Mouse (Mus musculus) hindbrain, embryonic 12.5 days (tissue): ENCODE data around the gene Tmprss7. TPM values are rescaled to one million over a fixed set of nuclear protein-coding genes. Genes with fewer than 3 reads are reported as not detected.

ENCODE experiments used
- ATAC-seq: fragments of 200-750 bp; cut with Nextera tagmentation; 2 replicates; pipeline ENCODE4 v1.8.0; 2017; ENCODE audit warnings: moderate TSS enrichment; ENCODE audit not compliant: low FRiP score
- H3K27ac ChIP-seq: fragments of 300-500 bp; sonication (generic); 2 replicates; pipeline ENCODE4 v1.5.1; 2016; ENCODE audit warnings: mild to moderate bottlenecking
- H3K27me3 ChIP-seq: fragments of 300-500 bp; sonication (generic); 2 replicates; pipeline ENCODE4 v1.6.1; 2016; ENCODE audit warnings: mild to moderate bottlenecking
- H3K36me3 ChIP-seq: fragments of 300-500 bp; sonication (generic); 2 replicates; pipeline ENCODE4 v1.6.1; 2016; ENCODE audit warnings: mild to moderate bottlenecking
- H3K4me1 ChIP-seq: fragments of 300-500 bp; sonication (generic); 2 replicates; pipeline ENCODE4 v1.6.1; 2016
- H3K4me2 ChIP-seq: fragments of 300-500 bp; sonication (generic); replicated peaks from 2 replicates; pipeline ENCODE4 v1.6.1; 2016; ENCODE audit warnings: mild to moderate bottlenecking
- H3K4me3 ChIP-seq: fragments of 300-500 bp; sonication (generic); 2 replicates; pipeline ENCODE4 v1.5.1; 2016; ENCODE audit warnings: mild to moderate bottlenecking
- H3K9ac ChIP-seq: fragments of 300-500 bp; sonication (generic); 2 replicates; pipeline ENCODE4 v1.6.1; 2016; ENCODE audit warnings: mild to moderate bottlenecking, moderate library complexity
- H3K9me3 ChIP-seq: fragments of 300-500 bp; sonication (generic); replicated peaks from 2 replicates; pipeline ENCODE4 v1.6.1; 2016; ENCODE audit warnings: mild to moderate bottlenecking
- WGBS: fragments of 180-500 bp; shearing (Covaris S2); methylation state at CpG from one replicate; pipeline ENCODE4 v1.1.7; 2016; 5-methylcytosine and 5-hydroxymethylcytosine counted together
- polyA plus RNA-seq: library from polyadenylated mRNA; unstranded; fragments of >200 nt; fragmentation: Nextera tagmentation; extraction: Ambion mirVana; gene quantifications from 2 replicates; pipeline ENCODE4 v1.2.1, GENCODE M21; 2016

Tmprss7 gene
- polyA plus RNA-seq, 1 experiment from 2014 or later = 0.23 TPM

DNA sequence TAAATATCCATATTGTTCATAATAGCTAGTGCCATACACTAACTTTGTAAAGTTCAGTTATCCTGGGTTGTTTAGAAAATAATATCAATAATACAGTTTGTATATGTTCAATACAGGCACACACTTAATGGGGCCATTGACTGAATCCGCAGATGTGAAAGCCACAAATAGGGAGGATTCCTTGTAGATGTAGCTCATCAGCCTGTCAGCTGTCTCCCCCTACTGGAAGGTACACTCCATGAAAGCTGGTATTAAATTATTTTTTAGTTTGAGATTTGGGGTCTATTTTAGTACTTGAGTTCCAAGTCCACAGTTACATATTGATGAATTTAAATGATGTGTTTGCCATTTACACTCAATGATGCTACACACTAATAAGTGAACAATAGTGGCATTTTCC, 17.0 kb downstream of the Tmprss7 start:
- WGBS = 56% methylated on average over 1 of the region's 1 CpGs
- no peak for ATAC-seq

DNA sequence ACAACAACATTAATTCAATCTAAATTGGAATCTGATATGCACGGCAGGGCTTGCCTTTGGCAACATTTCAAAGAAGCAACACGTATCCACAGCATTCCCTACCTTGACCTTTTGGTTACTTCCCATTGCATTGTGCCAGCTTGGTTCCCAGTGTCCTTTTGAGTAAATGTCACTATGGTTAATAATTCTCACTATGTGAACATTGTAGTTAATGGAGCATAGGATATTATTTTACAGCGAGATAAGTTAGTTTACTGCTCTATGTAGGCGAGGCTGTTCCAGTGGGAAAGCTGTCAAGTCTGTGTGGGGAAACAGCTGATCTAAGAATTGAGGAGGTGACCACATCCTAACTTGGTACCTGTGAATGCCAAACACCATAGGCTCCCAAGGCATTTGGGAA, 23.5 kb downstream of the Tmprss7 start:
- Histone ChIP-seq H3K9me3 (no peaks in the 10 kb centered on the region), H3K4me1 (no peaks in the 10 kb centered on the region; the same call in 1 of the 2 replicates), H3K4me2 (no peak overlapping the region), H3K36me3 (no peaks in the 10 kb centered on the region), H3K4me3 (no peak overlapping the region), H3K27ac (no peak overlapping the region), H3K27me3 (no peaks in the 10 kb centered on the region), H3K9ac (no peak overlapping the region)
- ATAC-seq = no peak
- WGBS = 63% methylated on average over 4 of the region's 4 CpGs

More for the DNA sequence above, 17.0 kb downstream of the Tmprss7 start:
- Histone ChIP-seq H3K4me2 (no peak overlapping the region), H3K27me3 (no peaks in the 10 kb centered on the region), H3K27ac (no peak overlapping the region), H3K9me3 (no peaks in the 10 kb centered on the region), H3K9ac (no peak overlapping the region), H3K4me1 (no peaks in the 10 kb centered on the region), H3K4me3 (no peak overlapping the region), H3K36me3 (no peaks in the 10 kb centered on the region)

DNA sequence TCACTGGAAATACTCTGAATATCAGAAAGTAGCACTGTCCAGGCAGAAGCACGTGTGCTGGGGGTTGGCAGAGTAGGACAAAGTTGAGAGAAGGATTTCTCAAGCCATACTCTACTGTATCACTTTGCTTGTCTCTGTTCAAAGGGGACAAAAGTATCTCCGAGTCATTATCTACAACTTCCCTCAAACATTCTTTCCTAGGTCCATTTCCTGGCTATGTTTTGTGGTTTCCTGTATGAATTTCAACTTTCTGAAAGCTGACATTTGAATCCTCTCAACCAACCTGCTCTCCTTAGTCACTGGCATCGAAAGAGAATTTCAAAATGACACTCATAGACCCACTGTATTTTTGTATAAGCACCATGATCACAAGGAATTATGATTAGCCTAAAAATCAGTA, 25.3 kb downstream of the Tmprss7 start:
- Histone ChIP-seq H3K9me3 (no peaks in the 10 kb centered on the region), H3K27ac (no peak overlapping the region), H3K4me2 (no peak overlapping the region), H3K27me3 (no peaks in the 10 kb centered on the region), H3K4me1 (no peaks in the 10 kb centered on the region; the same call in 1 of the 2 replicates), H3K9ac (no peak overlapping the region), H3K4me3 (no peak overlapping the region), H3K36me3 (no peaks in the 10 kb centered on the region)
- ATAC-seq = no peak
- WGBS = 72% methylated on average over 3 of the region's 3 CpGs

- Histone ChIP-seq H3K4me2 (no peak overlapping the region), H3K27ac (no peak overlapping the region), H3K4me3 (no peak overlapping the region), H3K9ac (no peak overlapping the region), H3K9me3 (no peaks in the 10 kb centered on the region), H3K4me1 (no peaks in the 10 kb centered on the region; the same call in 1 of the 2 replicates), H3K27me3 (no peaks in the 10 kb centered on the region), H3K36me3 (no peaks in the 10 kb centered on the region)
- WGBS = 77% methylated on average over 2 of the region's 2 CpGs
- ATAC-seq = no peak
Observed at GRCm38 (mm10) chr16:45666136-45666535, 27.3 kb downstream of the Tmprss7 start.

DNA sequence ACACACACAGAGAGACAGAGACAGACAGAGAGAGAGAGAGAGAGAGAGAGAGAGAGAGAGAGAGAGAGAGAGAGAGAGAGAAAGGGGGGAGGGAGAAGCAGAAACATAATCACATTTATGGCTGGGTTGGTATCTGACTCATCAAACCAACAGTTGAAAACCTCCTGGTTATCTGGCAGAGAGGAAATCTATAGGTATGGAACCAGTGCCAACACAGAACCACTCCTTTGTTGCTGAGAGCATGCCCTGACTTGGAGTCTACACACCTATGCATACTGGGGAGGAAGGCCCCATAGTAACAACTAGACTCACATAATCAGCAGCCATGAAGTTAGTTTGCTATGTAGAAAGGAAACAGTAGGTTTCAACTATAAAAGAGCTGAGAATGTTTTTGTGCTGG, 31.1 kb downstream of the Tmprss7 start:
- no peaks in the 10 kb centered on the region for H3K27me3 ChIP-seq
- no peak overlapping the region for H3K9ac ChIP-seq
- H3K4me1 ChIP-seq = no peaks in the 10 kb centered on the region
- H3K36me3 ChIP-seq = no peaks in the 10 kb centered on the region
- no peak overlapping the region for H3K4me2 ChIP-seq
- no peaks in the 10 kb centered on the region for H3K9me3 ChIP-seq
- no peak overlapping the region for H3K27ac ChIP-seq
- no peak overlapping the region for H3K4me3 ChIP-seq
- no peak for ATAC-seq

DNA sequence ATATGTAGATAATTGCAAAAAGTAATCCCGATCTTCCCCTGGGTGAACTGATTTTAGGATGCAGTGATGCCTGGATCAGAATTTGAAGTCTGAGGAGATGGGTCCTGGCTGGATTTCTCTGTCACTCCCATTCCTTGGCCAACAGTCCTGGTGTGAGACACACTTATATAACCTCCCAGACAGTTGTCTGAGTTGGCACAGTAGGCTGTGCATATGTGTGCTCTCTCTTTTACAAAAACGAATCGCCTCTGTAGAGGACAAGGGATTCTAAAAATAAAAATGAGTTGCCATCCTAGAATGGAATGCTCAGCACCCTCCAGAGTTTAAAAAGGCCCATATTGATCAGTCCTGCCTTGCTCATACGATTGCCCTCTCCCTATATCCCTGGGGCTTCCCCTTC, 33.9 kb downstream of the Tmprss7 start:
- Histone ChIP-seq H3K9me3 (no peaks in the 10 kb centered on the region), H3K36me3 (no peaks in the 10 kb centered on the region), H3K9ac (no peak overlapping the region), H3K4me1 (no peaks in the 10 kb centered on the region), H3K27ac (no peak overlapping the region), H3K4me2 (no peak overlapping the region), H3K27me3 (peaks cover 3% of the 10 kb centered on the region; the same call in 1 of the 2 replicates), H3K4me3 (no peak overlapping the region)
- no peak for ATAC-seq
- WGBS = 94% methylated on average over 4 of the region's 4 CpGs

DNA sequence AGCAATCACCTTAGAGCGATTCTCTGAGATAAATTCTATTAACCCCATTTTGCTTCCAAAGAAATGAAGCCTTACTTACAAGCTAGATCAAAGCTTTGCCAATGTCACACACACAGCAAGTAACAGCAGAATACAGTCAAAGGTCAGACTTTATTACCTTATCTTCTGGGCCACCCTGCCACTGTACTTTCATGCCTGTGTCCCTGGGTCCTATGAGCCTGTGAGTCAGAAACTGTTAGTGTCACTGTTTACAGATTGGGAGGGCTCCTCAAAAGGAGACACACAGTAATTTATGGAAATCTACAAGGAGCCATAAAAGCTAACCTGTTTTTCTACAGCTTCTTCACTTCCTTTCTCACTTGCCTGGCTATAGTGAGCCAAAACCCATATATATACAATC, 35.2 kb downstream of the Tmprss7 start:
- no peak overlapping the region for H3K9ac ChIP-seq
- H3K9me3 ChIP-seq = no peaks in the 10 kb centered on the region
- WGBS = 84% methylated on average over 1 of the region's 1 CpGs
- no peak overlapping the region for H3K4me3 ChIP-seq
- no peak overlapping the region for H3K27ac ChIP-seq
- H3K4me2 ChIP-seq = no peak overlapping the region
- peaks cover 6% of the 10 kb centered on the region for H3K4me1 ChIP-seq
- no peak for ATAC-seq
- no peaks in the 10 kb centered on the region for H3K36me3 ChIP-seq
- peaks cover 15% of the 10 kb centered on the region for H3K27me3 ChIP-seq

DNA sequence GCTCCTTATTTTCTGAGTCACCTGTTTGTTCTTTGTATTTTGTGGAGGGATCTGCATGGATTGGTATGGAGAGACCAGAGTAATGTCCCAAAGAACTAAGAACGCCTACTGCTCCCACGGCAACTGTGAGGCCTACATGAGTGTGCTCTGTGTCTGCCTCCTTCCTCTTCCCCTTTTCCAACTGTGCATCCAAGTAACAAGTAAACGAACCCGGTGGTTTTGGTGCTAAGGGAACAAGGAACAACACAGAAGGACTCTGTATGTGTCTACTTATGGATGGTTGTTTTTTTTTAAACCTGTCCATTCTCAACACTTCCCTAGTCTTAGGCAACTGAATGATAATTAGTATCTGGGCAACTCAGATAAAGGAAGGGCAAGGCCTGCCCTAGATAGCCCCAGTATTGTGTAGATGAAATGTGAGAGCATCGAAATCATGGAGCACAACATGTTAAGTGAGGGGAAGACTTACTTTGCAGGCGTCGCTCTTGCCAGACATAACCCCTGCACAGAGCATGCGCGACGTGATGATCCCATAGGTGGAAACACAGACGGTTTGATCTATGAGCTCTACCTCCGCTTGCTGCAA, 35.8 kb downstream of the Tmprss7 start:
- no peak overlapping the region for H3K4me2 ChIP-seq
- H3K4me3 ChIP-seq = no peak overlapping the region
- H3K27ac ChIP-seq = no peak overlapping the region
- H3K9ac ChIP-seq = no peak overlapping the region
- no peak for ATAC-seq
- no peaks in the 10 kb centered on the region for H3K9me3 ChIP-seq
- H3K4me1 ChIP-seq = peaks cover 8% of the 10 kb centered on the region
- no peaks in the 10 kb centered on the region for H3K36me3 ChIP-seq
- peaks cover 18% of the 10 kb centered on the region for H3K27me3 ChIP-seq
- WGBS = 90% methylated on average over 12 of the region's 12 CpGs

GRCm38 (mm10) chr16:45654465-45654864, 39.0 kb downstream of the Tmprss7 start:
- WGBS = 70% methylated on average over 9 of the region's 9 CpGs
- 0 out of 2 replicates have a peak overlapping the region, but pooled peaks have one; percentile 57 for H3K4me2 ChIP-seq
- H3K9me3 ChIP-seq = no peaks in the 10 kb centered on the region
- H3K4me1 ChIP-seq = peaks cover 8% of the 10 kb centered on the region
- no peak for ATAC-seq
- no peak overlapping the region for H3K9ac ChIP-seq
- H3K27me3 ChIP-seq = peaks cover 18% of the 10 kb centered on the region
- H3K4me3 ChIP-seq = no peak overlapping the region
- no peaks in the 10 kb centered on the region for H3K36me3 ChIP-seq
- H3K27ac ChIP-seq = no peak overlapping the region

GRCm38 (mm10) chr16:45653934-45654332, 39.5 kb downstream of the Tmprss7 start, which contains the start of gene BC016579:
Gene BC016579, minus strand, starts transcription at chr16:45654068.
- Histone ChIP-seq H3K4me3 (peak within 1 kb of the TSS; percentile 25), H3K4me1 (peaks cover 8% of the 10 kb centered on the region), H3K9me3 (no peaks in the 10 kb centered on the region), H3K27ac (no peak within 1 kb of the TSS), H3K36me3 (no peaks in the 10 kb centered on the region), H3K27me3 (peaks cover 18% of the 10 kb centered on the region), H3K9ac (no peak within 1 kb of the TSS), H3K4me2 (peak within 1 kb of the TSS; percentile 57)
- ATAC-seq = no peak
- 5% methylated on average over 20 of the region's 20 CpGs for WGBS

GRCm38 (mm10) chr16:45653009-45653933, 40.2 kb downstream of the Tmprss7 start:
- H3K4me2 ChIP-seq = peak overlapping the region; percentile 57
- ATAC-seq = no peak
- peaks cover 18% of the 10 kb centered on the region for H3K27me3 ChIP-seq
- H3K4me3 ChIP-seq = peak overlapping the region; percentile 25
- H3K9me3 ChIP-seq = no peaks in the 10 kb centered on the region
- H3K27ac ChIP-seq = no peak overlapping the region
- H3K36me3 ChIP-seq = no peaks in the 10 kb centered on the region
- peaks cover 8% of the 10 kb centered on the region for H3K4me1 ChIP-seq
- no peak overlapping the region for H3K9ac ChIP-seq
- 16% methylated on average over 17 of the region's 17 CpGs for WGBS

DNA sequence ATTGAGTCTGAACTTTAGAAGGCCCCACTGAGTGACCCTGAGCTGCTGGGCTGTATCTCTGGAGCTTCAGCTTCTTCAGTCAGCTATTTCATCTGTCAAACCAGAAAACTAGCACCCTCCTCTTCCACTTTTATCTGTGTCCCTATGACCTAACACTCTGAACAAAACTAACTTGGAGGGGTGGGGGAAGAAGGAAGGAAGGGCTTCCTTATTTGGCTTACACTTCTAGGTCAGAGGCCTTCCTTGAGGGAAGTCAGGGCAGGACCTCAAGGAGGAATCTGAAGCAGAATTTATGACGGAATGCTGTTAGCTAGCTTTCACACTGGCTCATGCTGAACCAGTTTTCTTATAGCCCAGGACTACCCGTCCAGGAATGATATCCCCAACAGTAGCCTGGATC, 42.0 kb downstream of the Tmprss7 start:
- ATAC-seq = no peak
- Histone ChIP-seq H3K9me3 (no peaks in the 10 kb centered on the region), H3K4me2 (no peak overlapping the region), H3K4me1 (peaks cover 8% of the 10 kb centered on the region), H3K36me3 (no peaks in the 10 kb centered on the region), H3K27ac (no peak overlapping the region), H3K4me3 (no peak overlapping the region), H3K27me3 (peaks cover 18% of the 10 kb centered on the region), H3K9ac (no peak overlapping the region)
- WGBS = 83% methylated on average over 2 of the region's 2 CpGs
